Mouse (Mus musculus) midbrain, embryonic 14.5 days (tissue): ENCODE measurements around the gene Tmem8. TPM values are rescaled to one million over a fixed set of nuclear protein-coding genes. Genes with fewer than 3 reads are reported as not detected.

Source experiments
- ATAC-seq: fragments of 200-750 bp; cut with Nextera tagmentation; 2 replicates; pipeline ENCODE4 v1.8.0; 2017; ENCODE audit warnings: moderate number of reproducible peaks, moderate library complexity; ENCODE audit not compliant: low FRiP score, low TSS enrichment
- DNase-seq: peaks from one replicate; pipeline ENCODE4 v3.0.0-alpha.2; 2015
- H3K27ac ChIP-seq: fragments of 300-500 bp; sonication (generic); replicated peaks from 2 replicates; pipeline ENCODE4 v1.5.1; 2014; ENCODE audit warnings: mild to moderate bottlenecking, low read depth, low read length, moderate library complexity
- H3K27me3 ChIP-seq: fragments of 300-500 bp; sonication (generic); 2 replicates; pipeline ENCODE4 v1.6.1; 2014; ENCODE audit warnings: low read length, control low read depth, mixed read lengths; ENCODE audit not compliant: control insufficient read depth, insufficient read depth
- H3K36me3 ChIP-seq: fragments of 300-500 bp; sonication (generic); 2 replicates; pipeline ENCODE4 v1.6.1; 2014; ENCODE audit warnings: low read length, control low read depth; ENCODE audit not compliant: control insufficient read depth, insufficient read depth
- H3K4me1 ChIP-seq: fragments of 300-500 bp; sonication (generic); 2 replicates; pipeline ENCODE4 v1.6.1; 2014; ENCODE audit warnings: mild to moderate bottlenecking, antibody characterized with exemption, low read length, control low read depth; ENCODE audit not compliant: control insufficient read depth, insufficient read depth
- H3K4me2 ChIP-seq: fragments of 300-500 bp; sonication (generic); 2 replicates; pipeline ENCODE4 v1.6.1; 2014; ENCODE audit warnings: mild to moderate bottlenecking, low read length, moderate library complexity
- H3K4me3 ChIP-seq: fragments of 300-500 bp; sonication (generic); replicated peaks from 2 replicates; pipeline ENCODE4 v1.5.1; 2014; ENCODE audit warnings: low read depth, low read length
- H3K9ac ChIP-seq: fragments of 300-500 bp; sonication (generic); replicated peaks from 2 replicates; pipeline ENCODE4 v1.6.1; 2014; ENCODE audit warnings: mild to moderate bottlenecking, low read length, moderate library complexity
- H3K9me3 ChIP-seq: fragments of 300-500 bp; sonication (generic); 2 replicates; pipeline ENCODE4 v1.6.1; 2016; ENCODE audit warnings: low read length, control low read depth, mixed read lengths; ENCODE audit not compliant: control insufficient read depth
- WGBS: fragments of 180-500 bp; shearing (Covaris S2); extraction: QIAGEN DNeasy Blood & Tissue Kit; methylation state at CpG from one replicate; pipeline ENCODE4 v1.1.7; 2014; 5-methylcytosine and 5-hydroxymethylcytosine counted together
- polyA plus RNA-seq: library from polyadenylated mRNA; unstranded; fragments of >200 nt; fragmentation: Nextera tagmentation; extraction: Ambion mirVana; gene quantifications from 2 replicates; pipeline ENCODE4 v1.2.1, GENCODE M21; 2014

The Tmem8 gene
- polyA plus RNA-seq, 1 experiment from 2014 or later: 2.4 TPM

DNA sequence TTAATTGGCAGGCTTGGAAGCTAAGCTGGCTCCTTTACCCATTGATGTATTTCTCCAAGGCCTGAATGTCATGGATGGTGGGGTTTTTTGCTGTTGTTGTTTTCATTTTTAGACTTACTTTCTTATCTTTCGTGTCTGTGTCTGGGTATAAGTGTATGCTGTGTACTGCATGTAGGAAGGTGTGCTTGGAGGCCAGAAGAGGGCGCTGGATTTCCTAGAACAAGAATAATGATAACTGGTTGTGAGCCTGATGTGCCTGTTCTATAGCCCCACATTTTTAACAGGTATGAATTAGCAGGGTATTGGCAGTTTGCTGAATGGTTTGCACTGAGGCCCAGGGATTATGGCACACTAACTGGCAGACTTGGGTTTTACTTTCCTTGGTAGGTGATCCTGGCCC is 36.0 kb downstream of the Tmem8 start:
- Histone ChIP-seq H3K4me1 (no peaks in the 10 kb centered on the region), H3K27me3 (no peaks in the 10 kb centered on the region), H3K36me3 (peaks cover 64% of the 10 kb centered on the region), H3K27ac (no peak overlapping the region), H3K9ac (no peak overlapping the region), H3K4me2 (no peak overlapping the region), H3K4me3 (no peak overlapping the region), H3K9me3 (no peaks in the 10 kb centered on the region)
- DNase-seq (no peak), ATAC-seq (no peak)
- WGBS: 88% methylated on average over 2 of the region's 2 CpGs

DNA sequence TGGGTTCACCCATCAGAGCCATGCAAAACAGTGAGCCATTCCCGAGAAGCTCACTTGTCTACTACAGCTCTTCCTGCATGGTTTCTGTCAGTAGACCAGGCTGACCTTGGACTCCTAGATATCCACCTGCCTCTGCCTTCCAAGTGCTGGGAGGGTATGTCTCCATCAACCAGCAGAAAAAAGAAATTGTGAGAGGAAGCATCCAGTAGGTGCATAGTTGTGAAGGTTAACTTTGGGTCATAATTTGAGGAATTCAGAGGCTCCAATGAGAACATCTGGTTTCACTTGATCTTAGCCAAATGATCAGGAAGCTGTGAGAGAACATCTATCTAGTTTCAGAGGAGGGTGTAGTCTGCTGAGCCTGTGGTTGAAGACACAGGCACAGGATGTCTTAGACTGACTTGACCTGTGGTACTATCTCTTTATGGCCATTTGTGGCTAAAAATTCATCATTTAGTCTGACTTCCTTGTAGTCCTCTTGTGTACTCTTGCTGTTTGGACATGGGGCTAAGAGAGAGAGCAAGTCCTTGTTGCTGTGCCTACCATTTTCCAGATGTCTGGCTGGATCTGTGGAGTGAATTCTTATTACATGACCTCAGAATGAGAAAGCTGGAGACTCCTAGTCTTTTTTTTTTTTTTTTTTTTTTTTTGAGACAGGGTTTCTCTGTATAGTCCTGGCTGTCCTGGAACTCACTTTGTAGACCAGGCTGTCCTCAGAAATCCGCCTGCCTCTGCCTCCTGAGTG is 39.0 kb downstream of the Tmem8 start:
- peaks cover 52% of the 10 kb centered on the region for H3K36me3 ChIP-seq
- DNase-seq (no peak), ATAC-seq (no peak)
- WGBS: 98% methylated on average over 2 of the region's 2 CpGs
- H3K4me2 ChIP-seq: no peak overlapping the region
- no peak overlapping the region for H3K27ac ChIP-seq
- H3K4me1 ChIP-seq: no peaks in the 10 kb centered on the region
- H3K27me3 ChIP-seq: no peaks in the 10 kb centered on the region
- H3K9me3 ChIP-seq: no peaks in the 10 kb centered on the region
- H3K4me3 ChIP-seq: no peak overlapping the region
- H3K9ac ChIP-seq: no peak overlapping the region

DNA sequence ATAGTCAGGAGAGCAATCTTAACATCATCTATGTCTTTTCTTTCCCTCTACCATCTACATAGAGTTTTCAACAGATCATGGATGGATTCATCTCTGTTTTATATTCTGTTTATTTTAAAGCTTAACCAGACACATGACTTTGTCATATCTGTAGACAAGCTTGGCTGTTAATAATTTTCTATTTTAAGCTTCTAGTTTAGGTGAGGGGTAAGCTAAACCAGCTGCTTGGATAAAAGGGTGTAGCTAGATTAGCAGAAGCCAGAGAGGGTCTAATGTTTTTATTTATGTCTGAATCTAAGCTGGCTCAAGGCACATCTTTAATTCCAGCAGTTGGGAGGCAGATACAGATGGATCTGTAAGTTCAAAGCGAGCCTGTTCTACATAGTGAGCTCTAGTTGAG is 49.6 kb downstream of the Tmem8 start:
- ATAC-seq: no peak
- Histone ChIP-seq H3K4me2 (no peak overlapping the region), H3K9ac (no peak overlapping the region), H3K4me3 (no peak overlapping the region), H3K36me3 (no peaks in the 10 kb centered on the region), H3K9me3 (no peaks in the 10 kb centered on the region), H3K27ac (no peak overlapping the region), H3K4me1 (no peaks in the 10 kb centered on the region), H3K27me3 (no peaks in the 10 kb centered on the region)
- WGBS: 100% methylated on average over 1 of the region's 1 CpGs
- DNase-seq: no peak

DNA sequence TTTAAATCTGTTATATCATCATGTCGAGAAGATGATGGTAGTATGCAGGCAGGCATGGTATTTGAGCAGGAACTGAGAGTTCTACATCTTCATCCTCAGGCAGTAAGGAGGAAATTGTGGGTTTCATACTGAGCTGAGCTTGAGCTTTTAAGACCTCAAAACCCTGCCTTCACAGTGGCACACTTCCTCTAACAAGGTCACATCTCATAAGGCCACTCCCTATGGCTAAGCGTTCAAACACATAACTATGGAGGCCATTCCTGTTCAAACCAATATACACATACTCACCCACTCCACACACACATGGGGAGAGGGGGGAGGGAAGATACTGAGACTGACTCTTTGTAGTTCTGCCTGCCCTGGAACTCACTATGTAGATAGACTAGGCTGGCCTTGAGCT is 54.9 kb downstream of the Tmem8 start:
- DNase-seq (no peak), ATAC-seq (no peak)
- H3K9me3 ChIP-seq: no peaks in the 10 kb centered on the region
- no peaks in the 10 kb centered on the region for H3K27me3 ChIP-seq
- no peak overlapping the region for H3K27ac ChIP-seq
- no peaks in the 10 kb centered on the region for H3K4me1 ChIP-seq
- H3K4me2 ChIP-seq: no peak overlapping the region
- H3K36me3 ChIP-seq: no peaks in the 10 kb centered on the region
- no peak overlapping the region for H3K4me3 ChIP-seq
- no peak overlapping the region for H3K9ac ChIP-seq
- WGBS: 94% methylated on average over 2 of the region's 2 CpGs

Other genes starting within 250 kb of the Tmem8 start
- gene Mcrip2, start 244.5 kb upstream of the Tmem8 start, polyA plus RNA-seq: 13.9 and 19.3 TPM in 2 replicates
- gene Mettl26, start 238.2 kb upstream of the Tmem8 start, polyA plus RNA-seq: 58.2 and 75.9 TPM in 2 replicates
- 0.61 and 0.70 TPM in 2 replicates for gene Wfikkn1, start 232.4 kb upstream of the Tmem8 start, polyA plus RNA-seq
- gene Rab40c, start 193.6 kb upstream of the Tmem8 start, polyA plus RNA-seq: 29.4 and 46.9 TPM in 2 replicates
- 53.6 and 57.9 TPM in 2 replicates for gene Pigq, start 168.4 kb upstream of the Tmem8 start, polyA plus RNA-seq
- gene Nhlrc4, start 168.3 kb upstream of the Tmem8 start, polyA plus RNA-seq: 0.16 and 0.32 TPM in 2 replicates
- 3.3 and 5.2 TPM in 2 replicates for gene A930017K11Rik, start 160.7 kb upstream of the Tmem8 start, polyA plus RNA-seq
- gene Capn15, start 127.5 kb upstream of the Tmem8 start, polyA plus RNA-seq: 21.1 and 25.7 TPM in 2 replicates
- 27.4 and 28.6 TPM in 2 replicates for gene Rab11fip3, start 43.7 kb upstream of the Tmem8 start, polyA plus RNA-seq
- 21.0 and 21.5 TPM in 2 replicates for gene Decr2, start 23.0 kb upstream of the Tmem8 start, polyA plus RNA-seq
- gene Nme4, start 17.7 kb upstream of the Tmem8 start, polyA plus RNA-seq: 17.5 and 23.7 TPM in 2 replicates
- 170 and 190 TPM in 2 replicates for gene Mrpl28, start 10.2 kb downstream of the Tmem8 start, polyA plus RNA-seq
- gene Axin1, start 25.4 kb downstream of the Tmem8 start, polyA plus RNA-seq: 13.4 and 16.9 TPM in 2 replicates
- not detected in 2 replicates for gene Pdia2, start 85.8 kb downstream of the Tmem8 start, polyA plus RNA-seq
- 2.6 and 5.2 TPM in 2 replicates for gene Rgs11, start 89.7 kb downstream of the Tmem8 start, polyA plus RNA-seq
- gene Arhgdig, start 94.5 kb downstream of the Tmem8 start, polyA plus RNA-seq: 72.7 and 124 TPM in 2 replicates
- 22.1 and 29.1 TPM in 2 replicates for gene Fam234a, start 130.9 kb downstream of the Tmem8 start, polyA plus RNA-seq
- 85.7 and 119 TPM in 2 replicates for gene Luc7l, start 139.6 kb downstream of the Tmem8 start, polyA plus RNA-seq